Mouse (Mus musculus): ENCODE data around the gene Dctn1.

The Dctn1 gene

DNA sequence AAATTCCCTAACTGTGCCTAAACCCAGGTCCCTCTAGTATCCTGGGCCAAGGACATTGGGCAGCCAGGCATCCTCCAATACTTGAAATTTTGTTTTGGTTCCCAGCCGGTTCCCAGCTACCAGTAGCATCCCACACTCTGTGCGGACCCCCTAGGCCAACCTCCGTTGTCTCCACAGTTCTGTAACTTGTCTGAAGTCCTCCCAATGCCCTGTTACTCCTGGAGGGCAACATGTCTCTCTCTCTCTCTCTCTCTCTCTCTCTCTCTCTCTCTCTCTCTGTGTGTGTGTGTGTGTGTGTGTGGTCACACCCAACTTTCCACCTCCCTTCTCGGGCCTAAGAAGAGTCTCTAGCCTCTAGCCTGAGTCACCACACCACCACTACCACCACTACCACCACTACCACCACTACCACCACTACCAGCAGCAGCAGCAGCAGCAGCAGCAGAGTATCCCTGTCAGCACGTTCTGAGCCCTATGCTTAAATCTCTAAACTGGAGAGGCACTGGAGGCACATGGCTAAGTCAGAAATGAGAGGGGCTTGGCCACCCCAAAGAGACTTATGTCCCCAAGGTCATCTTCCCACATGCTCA lies 29.3 kb upstream of the Dctn1 start:
- DNase-seq (ENCODE audit: low read depth), result no peak

DNA sequence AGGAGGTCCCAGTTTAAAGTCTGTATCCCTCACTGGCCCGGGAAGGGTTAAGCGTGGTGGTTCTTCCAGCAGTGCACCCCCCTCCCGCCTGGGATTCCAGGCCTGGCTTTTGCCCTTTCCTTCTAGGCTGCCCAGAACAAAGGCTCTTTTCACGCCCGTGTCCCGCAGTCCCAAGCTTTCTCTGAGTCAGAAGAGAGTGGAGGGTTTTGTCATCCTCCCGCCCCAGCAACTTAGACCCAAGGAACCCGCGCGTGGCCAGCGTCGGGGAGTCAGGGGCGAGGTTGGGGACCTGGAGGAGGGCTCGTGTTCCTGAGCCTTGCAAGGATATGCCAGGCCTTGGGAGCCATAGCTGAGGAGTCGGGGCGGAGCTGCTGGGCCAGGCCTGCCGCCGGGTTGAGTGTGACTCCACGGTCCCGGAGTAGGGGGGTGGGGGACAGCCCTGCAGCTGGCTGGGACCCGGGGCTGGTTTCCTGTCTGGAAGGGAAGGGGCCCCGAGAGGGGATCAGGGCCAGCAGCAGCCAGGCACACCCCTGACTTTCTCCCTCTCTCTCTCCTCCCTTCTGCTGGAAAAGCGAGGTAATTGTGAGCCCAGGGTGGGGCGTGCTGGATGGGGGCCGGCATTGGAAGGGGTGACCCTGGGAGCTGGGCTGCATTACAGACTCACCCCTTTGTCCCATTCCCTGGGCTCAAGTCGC lies 28.7 kb upstream of the Dctn1 start:
- DNase-seq (ENCODE audit: low read depth), result no peak

DNA sequence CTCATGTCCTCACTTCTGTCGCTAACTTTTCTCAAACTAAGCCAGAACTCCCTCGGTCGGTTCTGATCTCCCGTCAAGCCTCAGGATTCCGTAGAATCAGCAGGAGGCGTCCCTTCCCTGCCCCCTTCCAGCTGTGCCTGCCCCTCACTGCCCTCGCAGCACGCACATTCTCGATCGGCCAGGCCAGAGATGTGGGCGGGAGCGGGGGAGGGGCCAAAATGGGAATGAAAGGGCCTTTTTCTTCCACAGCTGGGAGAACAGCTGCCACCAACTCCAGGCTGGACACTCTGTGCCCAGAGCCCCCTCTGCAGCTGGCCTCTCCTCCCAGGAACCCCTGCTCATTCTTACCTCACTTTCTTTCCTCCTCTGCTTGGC lies 28.2 kb upstream of the Dctn1 start:
- no peak for DNase-seq (ENCODE audit: low read depth)

DNA sequence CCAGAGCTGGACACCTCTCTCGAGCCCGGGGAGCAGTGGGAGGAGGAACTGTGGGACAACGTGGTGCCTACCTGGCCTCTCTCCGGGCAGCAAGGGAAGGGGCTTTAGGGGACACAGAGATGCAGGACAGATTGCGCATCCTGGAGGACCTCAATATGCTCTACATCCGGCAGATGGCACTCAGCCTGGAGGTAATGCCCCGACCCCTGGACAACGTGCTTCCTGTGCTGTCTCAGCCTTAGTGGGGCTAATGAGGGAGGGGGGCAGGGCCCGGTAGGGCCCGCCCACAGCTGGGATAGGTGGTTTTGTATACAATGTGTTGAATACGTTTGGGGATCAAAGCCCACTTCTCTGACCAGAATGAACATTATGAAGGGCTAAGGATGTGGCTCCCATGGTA lies 27.7 kb upstream of the Dctn1 start:
- no peak for DNase-seq (ENCODE audit: low read depth)

DNA sequence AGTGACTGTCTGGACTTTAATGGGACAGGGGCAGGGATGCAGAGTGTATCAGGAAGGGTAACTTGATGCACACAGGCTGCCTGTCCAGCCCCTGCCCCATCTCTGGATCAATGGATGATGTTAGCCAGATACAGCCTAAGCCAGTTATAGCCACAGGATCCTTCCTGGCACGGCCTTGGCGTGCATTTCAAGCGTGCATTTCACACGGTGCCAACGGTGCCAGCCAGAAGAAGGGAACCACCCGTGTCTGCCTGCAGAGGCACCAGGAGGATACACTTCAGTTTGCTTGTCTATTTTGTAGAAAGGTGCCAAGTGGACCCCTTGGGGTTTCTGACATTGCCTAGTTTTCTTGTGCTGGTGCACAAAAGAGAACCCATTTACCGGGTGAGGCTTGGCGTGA lies 25.7 kb upstream of the Dctn1 start:
- no peak for DNase-seq (ENCODE audit: low read depth)

DNA sequence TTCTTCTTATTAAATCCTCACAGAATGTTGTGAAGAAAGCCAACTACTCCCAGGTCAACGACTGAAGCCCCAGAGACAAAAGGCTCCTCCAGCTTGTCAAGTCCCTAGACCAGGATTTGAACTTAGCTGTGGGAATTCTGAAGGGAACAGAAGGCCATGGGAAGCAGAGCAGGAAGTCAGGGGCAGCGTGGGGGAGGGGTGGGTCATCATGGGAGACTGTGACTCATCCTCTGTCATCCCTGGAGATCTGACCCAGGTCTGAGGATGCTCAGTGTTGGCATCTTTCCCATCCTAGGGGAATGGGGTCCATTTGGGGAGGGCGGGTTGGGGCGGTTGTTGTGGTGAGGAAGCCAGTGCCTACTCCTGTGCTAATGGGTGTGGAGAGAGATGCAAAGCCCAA lies 24.1 kb upstream of the Dctn1 start:
- DNase-seq (ENCODE audit: low read depth), result no peak

DNA sequence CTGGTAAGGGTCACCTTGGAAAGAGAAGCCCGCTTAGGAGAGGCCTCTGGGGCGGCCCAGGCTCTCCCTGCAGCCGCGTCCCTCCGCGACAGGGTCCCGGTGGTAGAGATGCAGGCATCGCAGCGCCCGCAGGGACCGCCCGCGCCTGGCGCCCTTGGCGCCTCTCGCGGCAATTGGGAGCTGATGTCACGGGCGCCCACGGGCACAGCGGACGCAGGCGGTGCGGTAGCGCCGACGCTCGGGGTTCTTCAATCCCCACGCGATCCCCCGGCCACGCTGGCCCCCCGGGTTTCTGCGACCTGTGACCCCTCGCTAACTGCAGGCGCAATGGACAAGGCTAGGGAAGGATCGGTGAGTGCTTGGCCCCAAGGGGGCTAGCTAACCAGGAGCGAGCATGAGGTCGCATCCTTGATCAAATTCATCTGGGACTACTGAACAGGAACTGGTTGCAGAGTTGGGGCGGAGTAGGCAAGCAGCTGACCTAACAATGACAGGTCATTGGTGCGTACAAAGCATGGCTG lies 23.4 kb upstream of the Dctn1 start:
- no peak for DNase-seq (ENCODE audit: low read depth)

DNA sequence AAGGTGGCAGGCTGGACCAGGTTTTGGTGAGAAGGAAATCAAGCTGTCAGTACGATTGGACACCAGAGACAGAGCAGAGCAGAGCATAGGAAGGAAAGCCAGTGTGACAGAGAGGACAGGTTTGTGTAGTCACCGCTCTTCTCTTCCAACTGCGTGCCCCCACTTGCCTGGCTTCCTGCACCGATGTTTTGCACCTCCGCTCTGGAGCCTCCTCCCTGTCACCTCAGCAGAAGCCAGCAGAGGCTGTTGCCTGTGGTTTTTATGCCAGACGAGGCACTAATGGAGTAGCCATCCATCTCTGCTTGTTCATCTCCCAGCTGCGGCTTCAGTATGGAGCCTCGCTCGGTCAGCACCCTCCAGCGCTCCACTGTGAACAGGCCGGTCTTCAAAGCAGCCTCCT lies 22.8 kb upstream of the Dctn1 start:
- DNase-seq (ENCODE audit: low read depth), result no peak

DNA sequence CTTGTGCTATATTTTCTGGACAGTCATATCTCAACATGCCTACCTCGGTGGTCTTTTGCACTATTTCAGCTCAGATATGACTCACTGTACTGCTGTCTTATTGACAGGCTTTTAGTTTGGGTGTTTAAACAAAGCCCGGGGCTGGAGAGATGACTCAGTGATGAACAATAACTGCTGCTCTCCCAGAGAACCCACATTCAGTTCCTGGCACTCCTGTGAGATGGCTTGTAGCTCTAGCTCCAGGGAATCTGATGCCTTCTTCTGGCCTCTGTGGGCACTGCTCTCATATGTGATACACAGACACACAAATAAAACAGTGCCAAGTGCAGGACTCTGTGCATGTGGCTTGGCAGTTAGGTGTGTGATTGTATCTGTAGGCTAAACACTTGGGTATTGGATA lies 20.5 kb upstream of the Dctn1 start:
- DNase-seq (ENCODE audit: low read depth), result no peak

DNA sequence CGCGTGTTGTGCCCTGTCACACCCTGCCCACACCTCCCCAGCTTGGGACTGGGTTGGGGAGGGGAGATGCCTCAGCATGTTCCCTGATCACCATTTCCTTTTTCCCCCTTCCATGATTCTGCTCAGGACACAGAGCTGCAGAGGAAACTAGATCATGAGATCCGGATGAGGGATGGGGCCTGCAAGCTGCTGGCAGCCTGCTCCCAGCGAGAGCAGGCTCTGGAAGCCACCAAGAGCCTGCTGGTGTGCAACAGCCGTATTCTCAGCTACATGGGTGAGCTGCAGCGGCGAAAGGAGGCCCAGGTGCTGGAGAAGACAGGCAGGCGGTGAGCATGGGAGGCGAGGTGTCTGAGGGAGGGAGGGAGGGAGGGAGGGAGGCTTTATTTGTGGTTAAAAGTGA lies 19.9 kb upstream of the Dctn1 start:
- DNase-seq (ENCODE audit: low read depth), result no peak

DNA sequence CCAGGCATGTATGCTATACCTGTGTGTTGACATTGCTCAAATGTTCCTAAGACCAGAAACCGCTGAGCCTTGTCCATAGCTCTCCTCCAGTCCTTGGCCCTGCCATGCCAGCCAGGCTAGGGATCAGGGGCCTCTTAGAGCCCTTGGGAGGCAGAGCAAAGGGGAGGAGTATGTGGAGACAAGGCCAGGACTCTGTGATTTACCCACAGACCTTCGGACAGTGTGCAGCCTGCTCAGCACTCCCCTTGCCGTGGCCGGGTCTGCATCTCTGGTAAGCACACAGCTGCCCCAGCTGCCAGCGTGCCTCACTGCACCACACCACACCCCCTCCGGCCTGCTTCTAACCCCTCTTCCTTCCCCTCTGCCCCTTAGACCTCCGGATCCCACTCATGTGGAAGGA lies 18.4 kb upstream of the Dctn1 start:
- DNase-seq (ENCODE audit: low read depth), result no peak

DNA sequence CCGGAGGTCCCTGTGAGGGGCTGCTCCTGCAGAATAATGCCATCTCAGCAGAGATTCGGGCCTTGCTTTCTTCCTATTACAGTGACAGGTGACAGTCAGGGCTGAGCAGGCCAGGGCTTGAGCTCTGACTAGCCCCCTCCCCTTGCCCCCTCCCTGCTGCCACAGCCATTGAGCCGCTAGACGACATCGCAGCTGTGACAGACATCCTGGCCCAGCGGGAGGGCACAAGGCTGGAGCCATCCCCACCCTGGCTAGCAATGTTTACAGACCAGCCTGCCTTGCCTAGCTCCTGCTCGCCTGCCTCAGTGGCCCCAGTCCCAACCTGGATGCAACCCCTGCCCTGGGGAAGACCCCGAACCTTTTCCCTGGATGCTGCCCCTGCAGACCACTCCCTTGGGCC lies 14.0 kb upstream of the Dctn1 start:
- no peak for DNase-seq (ENCODE audit: low read depth)

DNA sequence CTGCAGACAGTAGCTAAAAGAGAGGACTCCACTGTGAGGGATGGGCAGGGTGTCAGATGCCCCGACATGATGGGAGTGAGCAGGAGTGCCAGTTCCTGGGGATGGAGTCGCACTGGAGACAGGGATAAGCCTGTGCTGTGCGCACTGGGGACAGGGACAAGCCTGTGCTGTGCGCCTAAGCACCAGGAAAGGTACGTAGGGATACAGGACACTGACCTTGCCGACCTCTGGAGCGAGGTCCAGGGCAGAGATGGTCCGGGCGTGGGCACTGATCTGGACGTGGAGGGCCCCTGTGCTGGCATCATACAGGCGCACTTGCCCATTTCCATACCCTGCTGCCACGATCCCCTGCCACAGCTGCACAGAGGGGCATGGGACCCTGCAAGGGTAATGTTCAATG lies 12.7 kb upstream of the Dctn1 start:
- no peak for DNase-seq (ENCODE audit: low read depth)

DNA sequence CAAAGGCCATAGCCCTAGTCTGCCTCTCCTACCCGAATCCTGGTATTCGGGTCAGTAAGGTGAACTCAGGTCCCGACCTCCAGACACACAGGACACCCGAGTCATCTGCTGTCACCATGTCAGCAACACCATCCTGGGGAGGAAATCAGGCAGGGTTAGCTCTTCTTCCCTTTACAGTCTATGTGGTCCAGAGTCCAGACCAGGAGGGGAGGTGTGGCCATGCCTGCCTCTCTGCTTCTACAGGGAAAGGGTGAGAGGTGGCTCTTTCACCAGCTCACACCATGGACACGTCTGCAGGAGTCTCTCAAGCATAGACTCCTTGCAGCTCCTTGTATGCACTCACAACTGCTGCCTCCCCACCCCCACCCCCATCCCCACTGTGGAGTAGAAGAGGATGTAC lies 12.2 kb upstream of the Dctn1 start:
- no peak for DNase-seq (ENCODE audit: low read depth)

DNA sequence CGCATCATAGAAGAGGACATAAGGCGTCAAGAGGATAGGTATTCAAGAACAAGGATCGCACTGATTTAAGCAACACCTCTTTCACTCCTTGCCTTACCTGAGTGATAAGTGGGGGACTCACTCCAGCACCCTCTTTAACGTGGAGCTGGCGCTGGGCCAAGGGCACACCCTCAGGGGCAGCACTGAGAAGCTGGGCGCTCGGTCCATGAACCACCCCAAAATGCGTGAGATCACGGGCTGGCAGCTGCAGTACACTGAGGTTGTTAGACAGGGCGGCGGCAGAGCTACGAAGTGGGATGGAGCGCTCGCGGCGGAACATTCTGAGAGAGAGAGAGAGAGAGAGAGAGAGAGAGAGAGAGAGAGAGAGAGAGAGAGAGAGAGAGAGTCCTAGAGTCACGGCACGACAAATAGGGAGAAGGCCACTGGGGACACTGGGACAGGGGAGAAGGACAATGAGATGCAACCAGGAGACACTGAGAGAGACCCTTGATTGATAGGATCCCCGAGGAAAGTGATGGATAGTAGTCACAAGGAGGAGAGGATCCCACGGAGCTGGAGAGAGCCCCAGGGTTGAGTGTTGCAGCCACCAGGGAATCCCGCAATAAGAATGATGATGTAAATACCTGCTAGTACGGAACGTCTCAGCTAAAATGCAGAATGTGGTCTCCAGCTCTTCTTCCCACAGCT lies 10.0 kb upstream of the Dctn1 start:
- DNase-seq (ENCODE audit: low read depth), result peak; percentile 27

DNA sequence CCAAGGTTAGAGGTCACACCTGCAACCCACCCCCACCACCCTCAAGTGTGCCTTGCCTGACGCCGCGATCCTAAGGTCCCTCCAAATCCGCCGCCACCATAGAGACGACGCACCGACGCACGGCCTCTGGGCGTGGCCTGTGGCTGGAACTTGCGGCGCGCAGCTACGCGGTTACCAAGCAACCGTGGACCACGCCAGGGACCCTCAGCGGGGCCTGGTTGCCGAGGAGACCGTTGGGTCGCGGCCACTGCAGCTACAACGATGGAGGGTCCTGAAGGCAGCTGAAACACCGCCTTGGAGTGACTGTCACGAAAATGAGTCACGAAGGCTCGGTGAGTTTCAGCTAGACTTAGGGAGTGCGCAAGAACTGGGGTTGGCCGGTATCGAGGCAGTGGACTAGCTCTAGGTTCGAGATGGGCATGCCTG lies 9.4 kb upstream of the Dctn1 start, which contains the start of the genes Wdr54 and 1700003E16Rik:
Gene Wdr54 (minus strand): TSS at position 139 of the 426 bp plus-strand sequence.
Gene 1700003E16Rik (plus strand): TSS at position 146 of the 426 bp plus-strand sequence.
- DNase-seq (ENCODE audit: low read depth), result peak; percentile 61

DNA sequence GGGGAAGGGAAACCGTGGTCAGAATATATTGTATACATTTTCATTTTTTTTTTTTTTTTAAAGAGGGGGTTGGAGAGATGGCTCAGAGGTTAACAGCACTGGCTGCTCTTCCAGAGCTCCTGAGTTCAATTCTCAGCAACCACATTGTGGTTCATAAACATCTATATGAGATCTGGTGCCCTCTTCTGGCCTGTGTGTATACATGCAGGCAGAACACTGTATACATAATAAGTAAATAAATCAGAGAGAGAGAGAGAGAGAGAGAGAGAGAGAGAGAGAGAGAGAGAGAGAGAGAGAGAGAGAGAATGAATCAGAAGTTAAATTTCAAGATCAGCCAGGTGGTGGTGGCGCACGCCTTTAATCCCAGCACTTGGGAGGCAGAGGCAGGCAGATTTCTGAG lies 6.3 kb upstream of the Dctn1 start:
- DNase-seq (ENCODE audit: low read depth), result peak; percentile 81

DNA sequence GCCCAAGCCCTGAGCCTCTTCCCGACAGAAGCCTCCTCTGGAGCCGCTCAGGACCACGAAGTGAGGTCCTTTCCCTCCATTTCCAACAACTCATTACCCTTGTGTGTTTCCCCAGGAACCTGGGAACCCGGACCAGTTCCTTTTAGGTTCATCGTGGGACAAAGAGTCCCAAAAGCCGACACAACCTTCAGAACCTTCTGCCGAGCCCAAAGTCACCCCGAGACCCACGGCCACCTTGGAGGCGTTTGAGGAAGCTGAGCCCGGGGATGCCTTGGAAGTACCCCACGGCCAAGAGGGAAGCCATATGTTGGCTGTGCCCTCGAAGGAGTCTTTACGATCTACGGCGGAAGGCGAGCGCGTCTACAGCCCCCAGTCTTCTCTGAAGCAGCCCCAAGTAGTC lies 4.3 kb upstream of the Dctn1 start:
- peak; percentile 34 for DNase-seq (ENCODE audit: low read depth)

DNA sequence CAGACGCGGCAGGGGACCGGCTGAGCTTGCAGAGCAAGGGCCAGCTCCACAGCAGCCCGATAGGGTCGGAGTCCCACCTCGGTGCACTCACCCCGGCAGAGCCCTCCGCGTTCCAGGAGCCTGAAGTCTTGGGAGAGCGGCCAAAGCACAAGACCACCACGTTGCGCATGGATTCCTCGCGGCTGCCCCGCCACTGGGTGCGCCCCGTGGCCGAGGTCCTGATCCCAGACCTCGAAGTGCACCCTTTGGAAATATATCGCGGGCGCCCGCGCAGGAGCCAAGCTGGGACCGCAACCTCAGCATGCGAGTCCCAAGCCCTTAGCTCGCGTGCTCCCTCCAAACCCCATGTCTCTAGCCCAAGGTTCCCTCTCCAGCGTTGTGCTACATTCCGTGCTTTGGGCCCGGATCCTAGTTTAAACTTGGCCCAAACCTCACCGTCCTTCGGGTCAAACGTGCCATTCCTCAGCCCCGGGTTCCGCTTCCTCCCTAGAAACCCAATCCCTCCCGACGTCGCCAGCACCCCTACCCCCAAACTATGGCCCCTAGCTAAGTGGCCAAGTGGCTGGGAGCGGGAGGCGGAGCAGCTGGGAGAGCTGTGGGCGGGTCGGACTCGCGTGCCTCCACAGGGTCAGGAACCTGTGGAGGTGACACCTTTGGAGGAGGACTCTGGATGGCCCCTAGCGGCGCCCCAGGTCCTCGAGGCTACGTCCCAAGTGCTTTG lies 3.6 kb upstream of the Dctn1 start:
- DNase-seq (ENCODE audit: low read depth), result peak; percentile 38

DNA sequence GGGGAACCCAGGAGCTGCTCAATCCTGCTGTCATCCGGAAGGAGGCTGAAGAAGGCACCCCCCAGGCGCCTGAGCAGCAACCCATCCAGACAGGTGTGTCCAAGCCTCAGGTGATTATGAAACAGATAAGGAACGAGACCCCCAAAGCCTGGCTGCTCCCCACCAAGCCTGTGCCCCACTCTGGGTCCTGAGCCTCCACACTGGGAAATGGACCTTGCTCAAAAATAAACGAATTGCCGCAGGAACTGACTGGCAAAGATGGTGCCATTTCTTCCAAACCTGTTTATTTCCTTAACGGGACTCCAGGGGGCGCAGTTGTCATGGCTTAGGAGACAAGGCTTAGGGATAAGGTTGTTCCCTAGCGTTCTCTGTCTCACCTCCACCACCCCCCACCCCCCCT lies 3.0 kb upstream of the Dctn1 start:
- DNase-seq (ENCODE audit: low read depth), result peak; percentile 81

DNA sequence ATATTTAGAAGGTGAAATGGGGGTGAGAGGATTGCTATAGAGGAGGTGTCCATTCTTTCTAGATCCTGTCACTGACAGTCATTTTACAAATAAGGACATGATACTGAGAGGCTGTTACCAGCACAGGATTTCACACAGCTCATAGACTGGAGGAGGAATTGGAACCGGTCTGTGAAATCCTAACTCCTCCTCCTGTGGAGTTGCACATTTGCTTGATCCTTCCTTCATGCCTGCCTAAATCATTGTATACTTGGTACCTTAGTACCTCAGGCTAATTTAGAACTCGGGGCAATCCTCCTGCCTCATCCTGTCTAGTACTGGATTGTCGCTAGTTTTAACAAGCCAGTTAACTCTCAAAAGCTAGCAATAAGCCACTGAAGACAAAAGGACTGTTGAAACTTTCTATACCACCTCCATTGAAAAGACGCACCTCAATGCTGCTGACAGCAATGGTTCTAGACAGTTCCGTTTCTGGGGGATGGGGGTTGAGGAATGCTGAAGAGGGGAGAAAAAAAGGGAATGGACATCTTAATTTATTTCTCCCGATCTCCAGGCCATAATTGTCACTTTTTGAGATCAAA lies 604 bp upstream of the Dctn1 start:
- DNase-seq (ENCODE audit: low read depth), result no peak

DNA sequence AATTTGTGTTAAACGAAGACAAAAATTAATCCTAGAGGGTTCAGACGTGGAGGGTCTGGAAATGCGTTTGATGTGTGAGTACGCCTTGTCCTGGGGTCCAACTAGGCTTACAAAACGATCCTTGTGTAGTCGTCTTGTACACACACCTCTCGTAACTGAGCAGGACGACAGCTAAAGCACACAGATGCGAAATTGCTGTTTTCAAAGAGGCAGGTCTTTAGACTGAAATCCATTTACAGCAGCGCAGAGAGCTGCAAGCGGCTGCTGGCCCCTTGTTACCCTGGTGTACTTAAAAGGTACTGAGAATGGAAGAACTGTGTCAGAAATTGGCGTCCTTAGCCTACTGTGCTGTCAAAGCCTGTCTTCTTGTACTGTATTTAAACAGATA lies 517 bp downstream of the Dctn1 start:
- DNase-seq (ENCODE audit: low read depth), result peak; percentile 70
